Mouse (Mus musculus): Measurements from ENCODE around the gene Pars2. TPM values are rescaled to one million over a fixed set of nuclear protein-coding genes. Genes with fewer than 3 reads are reported as not detected.

The Pars2 gene
- 11.7 and 12.7 TPM in 2 replicates for polyA plus RNA-seq (2014; fragmentation: Nextera tagmentation; extraction: Ambion mirVana)

GRCm38 (mm10) chr4:106650833-106651527 lies at the start of gene Pars2:
TSS of gene Pars2 (plus strand) at chr4:106651069.
- 3% methylated on average over 40 of the region's 40 CpGs for WGBS
- H3K36me3 ChIP-seq (ENCODE audit: control insufficient read depth, insufficient read depth, low read length), result peaks cover 18% of the 10 kb centered on the region; the same call in 1 of the 2 replicates
- H3K4me2 ChIP-seq (ENCODE audit: low read length), result peak within 1 kb of the TSS; percentile 94
- H3K4me1 ChIP-seq (ENCODE audit: control insufficient read depth, insufficient read depth, low read length), result peaks cover 6% of the 10 kb centered on the region
- H3K27ac ChIP-seq (ENCODE audit: low read depth, low read length), result peak within 1 kb of the TSS; percentile 55; the same call in 1 of the 2 replicates
- H3K27me3 ChIP-seq (replicated peaks; ENCODE audit: control insufficient read depth, insufficient read depth, low read length), result 0 out of 2 replicates have a peak, but pooled peaks cover 3% of the 10 kb centered on the region
- DNase-seq (ENCODE audit: low spot score) (peak; percentile 99), ATAC-seq (peak; percentile 99)
- peak within 1 kb of the TSS; percentile 67 for H3K4me3 ChIP-seq (ENCODE audit: low read depth, low read length)
- peak within 1 kb of the TSS; percentile 84 for H3K9ac ChIP-seq (ENCODE audit: low read length)
- no peaks in the 10 kb centered on the region for H3K9me3 ChIP-seq (replicated peaks; ENCODE audit: control insufficient read depth, low read length)

DNA sequence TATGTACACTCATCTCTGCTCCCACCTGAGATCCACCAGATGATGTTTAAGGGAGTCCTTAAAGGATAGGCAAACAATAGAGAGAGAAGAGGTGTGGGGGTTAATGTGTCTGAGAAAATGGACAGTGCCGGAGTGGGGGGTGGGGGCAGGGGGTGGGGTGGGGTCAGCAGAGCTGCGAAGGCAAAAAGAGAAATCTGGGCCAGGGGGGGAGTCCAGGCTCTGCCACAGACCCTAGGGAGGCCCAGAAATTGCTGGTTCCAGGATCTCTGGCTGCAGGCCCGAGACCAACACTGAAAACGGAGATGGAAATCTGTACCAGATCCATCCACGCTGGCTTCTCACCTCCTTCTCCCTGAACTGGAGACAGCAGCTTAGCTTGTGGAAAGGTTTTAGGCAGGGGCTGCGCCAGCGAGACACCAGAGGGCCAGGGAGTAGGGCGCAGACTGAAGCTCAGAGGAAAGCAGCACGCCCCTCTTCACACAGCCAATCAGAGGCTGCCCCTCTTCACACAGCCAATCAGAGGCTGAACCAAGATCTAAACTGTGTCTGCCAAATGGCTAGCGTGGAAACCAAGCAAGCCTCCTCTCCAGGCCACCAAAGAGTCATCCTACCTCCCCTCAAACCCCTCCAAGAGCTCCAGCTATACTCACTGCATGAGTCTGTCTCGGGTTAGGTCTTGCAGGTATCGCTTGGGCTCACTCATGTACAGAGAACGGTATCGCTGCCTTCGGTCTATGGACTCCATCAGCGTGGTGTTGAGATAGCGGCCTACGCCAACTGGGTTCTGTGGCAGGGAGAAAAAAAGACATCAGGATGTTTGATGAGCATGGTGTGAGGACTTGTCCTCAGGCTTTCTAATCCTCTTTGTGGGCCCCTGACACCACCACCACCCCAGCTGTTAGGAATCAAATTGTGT lies 44.0 kb upstream of the Pars2 start:
- Histone ChIP-seq H3K27me3 (replicated peaks; ENCODE audit: control insufficient read depth, insufficient read depth, low read length) (no peaks in the 10 kb centered on the region), H3K9me3 (replicated peaks; ENCODE audit: control insufficient read depth, low read length) (no peaks in the 10 kb centered on the region), H3K36me3 (ENCODE audit: control insufficient read depth, insufficient read depth, low read length) (no peaks in the 10 kb centered on the region), H3K4me2 (ENCODE audit: low read length) (peak overlapping the region; percentile 32), H3K9ac (ENCODE audit: low read length) (no peak overlapping the region), H3K4me1 (ENCODE audit: control insufficient read depth, insufficient read depth, low read length) (no peaks in the 10 kb centered on the region), H3K4me3 (ENCODE audit: low read depth, low read length) (0 out of 2 replicates have a peak overlapping the region, but pooled peaks have one; percentile 1), H3K27ac (ENCODE audit: low read depth, low read length) (no peak overlapping the region)
- ATAC-seq (peak; percentile 85), DNase-seq (ENCODE audit: low spot score) (peak; percentile 64)
- 44% methylated on average over 18 of the region's 18 CpGs for WGBS

DNA sequence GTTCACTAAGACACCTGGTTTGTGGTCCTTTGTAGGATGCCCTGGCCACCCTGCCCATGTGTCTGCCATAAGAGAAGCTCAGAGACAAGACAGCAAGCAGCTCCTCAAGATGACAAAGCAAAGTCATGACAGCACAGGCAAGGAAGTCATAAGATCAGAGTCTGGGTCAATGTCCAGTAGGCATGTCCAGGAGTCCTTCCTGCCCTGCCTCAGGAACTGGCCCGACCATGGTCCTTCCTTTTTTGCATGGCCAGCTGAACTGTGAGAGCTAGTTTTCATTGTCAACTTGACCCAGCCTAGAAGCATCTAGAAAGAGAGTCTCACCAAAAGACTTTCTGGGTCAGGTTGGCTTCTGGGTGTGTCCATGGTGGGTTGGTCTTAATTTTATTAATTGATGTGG lies 43.0 kb upstream of the Pars2 start:
- H3K27me3 ChIP-seq (replicated peaks; ENCODE audit: control insufficient read depth, insufficient read depth, low read length), result no peaks in the 10 kb centered on the region
- H3K4me1 ChIP-seq (ENCODE audit: control insufficient read depth, insufficient read depth, low read length), result no peaks in the 10 kb centered on the region
- H3K4me2 ChIP-seq (ENCODE audit: low read length), result no peak overlapping the region
- no peaks in the 10 kb centered on the region for H3K9me3 ChIP-seq (replicated peaks; ENCODE audit: control insufficient read depth, low read length)
- no peak overlapping the region for H3K9ac ChIP-seq (ENCODE audit: low read length)
- no peak for ATAC-seq
- WGBS, result 91% methylated on average over 1 of the region's 1 CpGs
- H3K4me3 ChIP-seq (ENCODE audit: low read depth, low read length), result no peak overlapping the region
- no peaks in the 10 kb centered on the region for H3K36me3 ChIP-seq (ENCODE audit: control insufficient read depth, insufficient read depth, low read length)
- DNase-seq (ENCODE audit: low spot score), result no peak
- H3K27ac ChIP-seq (ENCODE audit: low read depth, low read length), result no peak overlapping the region

DNA sequence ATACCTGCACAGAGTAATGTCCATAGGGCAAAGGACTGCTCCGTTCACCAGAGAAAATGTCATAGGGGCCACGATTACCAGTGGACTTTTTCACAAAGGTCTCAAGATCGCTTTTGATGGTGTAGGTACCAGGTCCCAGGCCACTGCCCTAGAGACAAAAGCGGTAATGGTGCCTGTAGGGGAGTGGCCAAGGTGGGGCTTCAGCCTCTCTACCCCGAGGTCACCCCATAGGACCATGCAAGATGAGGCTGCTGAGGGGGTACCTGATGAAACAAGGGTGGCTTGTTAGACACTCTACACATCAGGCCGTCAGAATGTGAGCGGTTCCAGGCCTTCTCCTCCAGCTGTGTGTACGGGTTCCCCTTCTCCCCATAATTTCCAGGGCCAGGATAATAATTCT lies 37.8 kb upstream of the Pars2 start:
- no peak overlapping the region for H3K9ac ChIP-seq (ENCODE audit: low read length)
- H3K4me2 ChIP-seq (ENCODE audit: low read length), result no peak overlapping the region
- H3K36me3 ChIP-seq (ENCODE audit: control insufficient read depth, insufficient read depth, low read length), result no peaks in the 10 kb centered on the region
- H3K27ac ChIP-seq (ENCODE audit: low read depth, low read length), result no peak overlapping the region
- H3K4me3 ChIP-seq (ENCODE audit: low read depth, low read length), result no peak overlapping the region
- H3K27me3 ChIP-seq (replicated peaks; ENCODE audit: control insufficient read depth, insufficient read depth, low read length), result no peaks in the 10 kb centered on the region
- DNase-seq (ENCODE audit: low spot score) (no peak), ATAC-seq (no peak)
- H3K9me3 ChIP-seq (replicated peaks; ENCODE audit: control insufficient read depth, low read length), result no peaks in the 10 kb centered on the region
- H3K4me1 ChIP-seq (ENCODE audit: control insufficient read depth, insufficient read depth, low read length), result peaks cover 4% of the 10 kb centered on the region; the same call in 1 of the 2 replicates
- WGBS, result 75% methylated on average over 8 of the region's 8 CpGs

- no peak for DNase-seq (ENCODE audit: low spot score)
- Histone ChIP-seq H3K27me3 (replicated peaks; ENCODE audit: control insufficient read depth, insufficient read depth, low read length) (no peaks in the 10 kb centered on the region), H3K9ac (ENCODE audit: low read length) (no peak overlapping the region), H3K4me2 (ENCODE audit: low read length) (no peak overlapping the region), H3K4me3 (ENCODE audit: low read depth, low read length) (no peak overlapping the region), H3K27ac (ENCODE audit: low read depth, low read length) (no peak overlapping the region), H3K36me3 (ENCODE audit: control insufficient read depth, insufficient read depth, low read length) (no peaks in the 10 kb centered on the region), H3K4me1 (ENCODE audit: control insufficient read depth, insufficient read depth, low read length) (peaks cover 4% of the 10 kb centered on the region; the same call in 1 of the 2 replicates), H3K9me3 (replicated peaks; ENCODE audit: control insufficient read depth, low read length) (no peaks in the 10 kb centered on the region)
- no peak for ATAC-seq
- WGBS, result 79% methylated on average over 3 of the region's 3 CpGs
Measured at GRCm38 (mm10) chr4:106613560-106613959, 37.3 kb upstream of the Pars2 start.

- Histone ChIP-seq H3K9me3 (replicated peaks; ENCODE audit: control insufficient read depth, low read length) (no peaks in the 10 kb centered on the region), H3K4me3 (ENCODE audit: low read depth, low read length) (no peak overlapping the region), H3K36me3 (ENCODE audit: control insufficient read depth, insufficient read depth, low read length) (no peaks in the 10 kb centered on the region), H3K27ac (ENCODE audit: low read depth, low read length) (no peak overlapping the region), H3K4me1 (ENCODE audit: control insufficient read depth, insufficient read depth, low read length) (peaks cover 4% of the 10 kb centered on the region; the same call in 1 of the 2 replicates), H3K27me3 (replicated peaks; ENCODE audit: control insufficient read depth, insufficient read depth, low read length) (no peaks in the 10 kb centered on the region), H3K4me2 (ENCODE audit: low read length) (no peak overlapping the region), H3K9ac (ENCODE audit: low read length) (no peak overlapping the region)
- WGBS, result 44% methylated on average over 7 of the region's 7 CpGs
- ATAC-seq (peak; percentile 79), DNase-seq (ENCODE audit: low spot score) (peak; percentile 77)
Measured at GRCm38 (mm10) chr4:106614180-106614797, 36.6 kb upstream of the Pars2 start.

DNA sequence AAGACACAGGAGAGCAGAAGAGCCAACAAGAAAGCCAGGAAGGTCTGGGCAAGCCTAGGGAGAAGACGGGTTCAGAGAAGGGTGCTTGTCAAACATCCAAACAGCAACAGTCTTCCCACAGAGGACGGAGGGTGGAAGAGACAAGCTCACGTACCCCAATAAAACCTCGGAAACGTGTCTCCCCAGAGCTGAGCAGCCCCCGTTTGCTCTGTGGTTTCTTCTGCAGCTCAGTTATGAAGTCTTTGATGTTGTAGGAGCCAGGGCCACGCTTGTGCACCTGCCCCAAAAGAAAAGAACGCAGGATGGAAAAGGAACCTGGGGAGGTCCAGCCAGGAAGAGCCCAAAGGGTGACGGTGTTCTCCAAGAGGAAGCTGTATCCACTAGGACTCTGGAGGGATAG lies 36.0 kb upstream of the Pars2 start:
- 86% methylated on average over 9 of the region's 9 CpGs for WGBS
- Histone ChIP-seq H3K4me2 (ENCODE audit: low read length) (no peak overlapping the region), H3K9ac (ENCODE audit: low read length) (no peak overlapping the region), H3K36me3 (ENCODE audit: control insufficient read depth, insufficient read depth, low read length) (no peaks in the 10 kb centered on the region), H3K9me3 (replicated peaks; ENCODE audit: control insufficient read depth, low read length) (no peaks in the 10 kb centered on the region), H3K4me3 (ENCODE audit: low read depth, low read length) (no peak overlapping the region), H3K27ac (ENCODE audit: low read depth, low read length) (no peak overlapping the region), H3K4me1 (ENCODE audit: control insufficient read depth, insufficient read depth, low read length) (peaks cover 4% of the 10 kb centered on the region; the same call in 1 of the 2 replicates), H3K27me3 (replicated peaks; ENCODE audit: control insufficient read depth, insufficient read depth, low read length) (no peaks in the 10 kb centered on the region)
- no peak for ATAC-seq
- DNase-seq (ENCODE audit: low spot score), result no peak

DNA sequence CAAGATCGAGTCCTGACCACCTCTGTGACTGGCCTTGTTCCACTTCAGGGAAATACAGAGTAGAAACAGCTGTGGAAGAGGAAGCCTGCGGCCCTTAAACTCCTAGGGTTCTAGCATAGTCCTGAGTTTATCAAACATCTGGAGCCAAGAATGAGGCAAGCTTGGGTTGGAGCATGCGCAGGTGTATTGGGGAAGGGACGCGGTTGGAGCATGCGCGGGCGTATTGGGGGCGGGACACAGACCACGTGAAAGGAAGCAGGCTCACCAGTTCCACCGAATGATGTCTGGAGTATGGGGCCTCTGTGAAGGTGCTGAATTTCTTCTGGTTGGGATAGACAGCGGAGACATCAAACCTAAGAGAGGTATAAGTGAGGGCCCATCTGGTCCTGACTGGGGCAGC lies 35.2 kb upstream of the Pars2 start:
- H3K27me3 ChIP-seq (replicated peaks; ENCODE audit: control insufficient read depth, insufficient read depth, low read length), result no peaks in the 10 kb centered on the region
- H3K4me1 ChIP-seq (ENCODE audit: control insufficient read depth, insufficient read depth, low read length), result peaks cover 4% of the 10 kb centered on the region; the same call in 1 of the 2 replicates
- no peak overlapping the region for H3K27ac ChIP-seq (ENCODE audit: low read depth, low read length)
- H3K9ac ChIP-seq (ENCODE audit: low read length), result no peak overlapping the region
- ATAC-seq (no peak), DNase-seq (ENCODE audit: low spot score) (no peak)
- WGBS, result 86% methylated on average over 12 of the region's 12 CpGs
- H3K9me3 ChIP-seq (replicated peaks; ENCODE audit: control insufficient read depth, low read length), result no peaks in the 10 kb centered on the region
- no peak overlapping the region for H3K4me3 ChIP-seq (ENCODE audit: low read depth, low read length)
- H3K4me2 ChIP-seq (ENCODE audit: low read length), result no peak overlapping the region
- no peaks in the 10 kb centered on the region for H3K36me3 ChIP-seq (ENCODE audit: control insufficient read depth, insufficient read depth, low read length)

Data from forebrain, embryonic 14.5 days (tissue).